Mouse (Mus musculus): ENCODE data around the gene Ascc1. TPM values are rescaled to one million over a fixed set of nuclear protein-coding genes. Genes with fewer than 3 reads are reported as not detected.
A peak's percentile ranks its signal among the peaks of the same experiment; 100 is the strongest.

Ascc1 gene
- total and polyA plus RNA-seq, 2 experiments from 2014 or later = 20.0 to 50.5 TPM

GRCm38 (mm10) chr10:60096302-60096701, 93.7 kb downstream of the Ascc1 start:
- 65% methylated on average over 1 of the region's 1 CpGs for WGBS
- H3K9me3 ChIP-seq (ENCODE audit: low read length) = no peaks in the 10 kb centered on the region
- H3K27me3 ChIP-seq (ENCODE audit: insufficient read depth, low read length) = no peaks in the 10 kb centered on the region
- DNase-seq (no peak), ATAC-seq (no peak)
- H3K4me3 ChIP-seq (ENCODE audit: low read depth, low read length) = no peak overlapping the region
- no peak for TF ChIP-seq CTCF (IDR thresholded peaks at IDR 0.05; ENCODE audit: low read depth)
- H3K36me3 ChIP-seq (ENCODE audit: insufficient read depth) = no peaks in the 10 kb centered on the region; the same call in 1 of the 2 replicates
- H3K4me2 ChIP-seq (ENCODE audit: low read depth) = no peak overlapping the region
- no peaks in the 10 kb centered on the region for H3K4me1 ChIP-seq (ENCODE audit: insufficient read depth)
- no peak overlapping the region for H3K27ac ChIP-seq (ENCODE audit: low read depth, low read length)
- H3K9ac ChIP-seq = no peak overlapping the region

GRCm38 (mm10) chr10:60097146-60097545, 94.5 kb downstream of the Ascc1 start:
- 92% methylated on average over 9 of the region's 9 CpGs for WGBS
- Histone ChIP-seq H3K27ac (ENCODE audit: low read depth, low read length) (no peak overlapping the region), H3K4me1 (ENCODE audit: insufficient read depth) (no peaks in the 10 kb centered on the region), H3K36me3 (ENCODE audit: insufficient read depth) (no peaks in the 10 kb centered on the region; the same call in 1 of the 2 replicates), H3K9me3 (ENCODE audit: low read length) (no peaks in the 10 kb centered on the region), H3K4me2 (ENCODE audit: low read depth) (no peak overlapping the region), H3K9ac (no peak overlapping the region), H3K4me3 (ENCODE audit: low read depth, low read length) (no peak overlapping the region), H3K27me3 (ENCODE audit: insufficient read depth, low read length) (no peaks in the 10 kb centered on the region)
- no peak for ATAC-seq
- no peak for TF ChIP-seq CTCF (IDR thresholded peaks at IDR 0.05; ENCODE audit: low read depth)
- DNase-seq = no peak

GRCm38 (mm10) chr10:60097774-60098173, 95.2 kb downstream of the Ascc1 start:
- Histone ChIP-seq H3K4me2 (ENCODE audit: low read depth) (no peak overlapping the region), H3K4me1 (ENCODE audit: insufficient read depth) (no peaks in the 10 kb centered on the region), H3K36me3 (ENCODE audit: insufficient read depth) (no peaks in the 10 kb centered on the region; the same call in 1 of the 2 replicates), H3K27ac (ENCODE audit: low read depth, low read length) (no peak overlapping the region), H3K9me3 (ENCODE audit: low read length) (no peaks in the 10 kb centered on the region), H3K27me3 (ENCODE audit: insufficient read depth, low read length) (no peaks in the 10 kb centered on the region), H3K9ac (no peak overlapping the region), H3K4me3 (ENCODE audit: low read depth, low read length) (no peak overlapping the region)
- ATAC-seq = no peak
- 84% methylated on average over 5 of the region's 5 CpGs for WGBS
- no peak for DNase-seq
- no peak for TF ChIP-seq CTCF (IDR thresholded peaks at IDR 0.05; ENCODE audit: low read depth)

GRCm38 (mm10) chr10:60105391-60106145, 103.0 kb downstream of the Ascc1 start:
- no peak for TF ChIP-seq CTCF (IDR thresholded peaks at IDR 0.05; ENCODE audit: low read depth)
- WGBS = 15% methylated on average over 20 of the region's 20 CpGs
- peak overlapping the region; percentile 95 for H3K9ac ChIP-seq
- ATAC-seq (no peak; the same call in 1 of the 2 replicates), DNase-seq (peak; percentile 41)
- H3K36me3 ChIP-seq (ENCODE audit: insufficient read depth) = no peaks in the 10 kb centered on the region
- H3K4me3 ChIP-seq (ENCODE audit: low read depth, low read length) = peak overlapping the region; percentile 88
- peaks cover 16% of the 10 kb centered on the region for H3K4me1 ChIP-seq (ENCODE audit: insufficient read depth)
- peak overlapping the region; percentile 91 for H3K4me2 ChIP-seq (ENCODE audit: low read depth)
- peak overlapping the region; percentile 91 for H3K27ac ChIP-seq (ENCODE audit: low read depth, low read length)
- no peaks in the 10 kb centered on the region for H3K27me3 ChIP-seq (ENCODE audit: insufficient read depth, low read length)
- no peaks in the 10 kb centered on the region for H3K9me3 ChIP-seq (ENCODE audit: low read length)

- 0 out of 2 replicates have a peak, but pooled peaks have one; percentile 4 for TF ChIP-seq CTCF (IDR thresholded peaks at IDR 0.05; ENCODE audit: low read depth)
- ATAC-seq (peak; percentile 71), DNase-seq (peak; percentile 83)
- Histone ChIP-seq H3K4me1 (ENCODE audit: insufficient read depth) (peaks cover 16% of the 10 kb centered on the region), H3K9ac (peak within 1 kb of the TSS; percentile 95), H3K27me3 (ENCODE audit: insufficient read depth, low read length) (no peaks in the 10 kb centered on the region), H3K4me3 (ENCODE audit: low read depth, low read length) (peak within 1 kb of the TSS; percentile 88), H3K27ac (ENCODE audit: low read depth, low read length) (peak within 1 kb of the TSS; percentile 91), H3K36me3 (ENCODE audit: insufficient read depth) (no peaks in the 10 kb centered on the region), H3K4me2 (ENCODE audit: low read depth) (peak within 1 kb of the TSS; percentile 91), H3K9me3 (ENCODE audit: low read length) (no peaks in the 10 kb centered on the region)
- WGBS = under 1% methylated on average over 22 of the region's 22 CpGs
Observed at GRCm38 (mm10) chr10:60106146-60106530, 103.5 kb downstream of the Ascc1 start, which contains the start of gene Spock2. Gene Spock2 (plus strand): TSS chr10:60106219.

GRCm38 (mm10) chr10:60106531-60107186, 104.1 kb downstream of the Ascc1 start:
- Histone ChIP-seq H3K27me3 (ENCODE audit: insufficient read depth, low read length) (no peaks in the 10 kb centered on the region), H3K4me2 (ENCODE audit: low read depth) (peak overlapping the region; percentile 91), H3K9me3 (ENCODE audit: low read length) (no peaks in the 10 kb centered on the region), H3K36me3 (ENCODE audit: insufficient read depth) (peaks cover 3% of the 10 kb centered on the region; the same call in 1 of the 2 replicates), H3K4me3 (ENCODE audit: low read depth, low read length) (peak overlapping the region; percentile 88), H3K27ac (ENCODE audit: low read depth, low read length) (peak overlapping the region; percentile 91), H3K9ac (peak overlapping the region; percentile 95), H3K4me1 (ENCODE audit: insufficient read depth) (peaks cover 16% of the 10 kb centered on the region)
- TF ChIP-seq CTCF (IDR thresholded peaks at IDR 0.05; ENCODE audit: low read depth) = peak; percentile 68
- DNase-seq (peak; percentile 84), ATAC-seq (peak; percentile 89)
- 1% methylated on average over 55 of the region's 57 CpGs for WGBS

- Histone ChIP-seq H3K36me3 (ENCODE audit: insufficient read depth) (peaks cover 3% of the 10 kb centered on the region; the same call in 1 of the 2 replicates), H3K4me1 (ENCODE audit: insufficient read depth) (peaks cover 16% of the 10 kb centered on the region), H3K27me3 (ENCODE audit: insufficient read depth, low read length) (no peaks in the 10 kb centered on the region), H3K9ac (peak overlapping the region; percentile 95), H3K4me2 (ENCODE audit: low read depth) (peak overlapping the region; percentile 91), H3K9me3 (ENCODE audit: low read length) (no peaks in the 10 kb centered on the region), H3K4me3 (ENCODE audit: low read depth, low read length) (peak overlapping the region; percentile 88), H3K27ac (ENCODE audit: low read depth, low read length) (peak overlapping the region; percentile 91)
- DNase-seq (peak; percentile 26), ATAC-seq (no peak)
- WGBS = 2% methylated on average over 28 of the region's 28 CpGs
- TF ChIP-seq CTCF (IDR thresholded peaks at IDR 0.05; ENCODE audit: low read depth) = no peak
Observed at GRCm38 (mm10) chr10:60107448-60107847, 104.8 kb downstream of the Ascc1 start.
